Mouse (Mus musculus) bone marrow, adult 2 months (tissue): Measurements from ENCODE around the gene Rccd1. TPM values are rescaled to one million over a fixed set of nuclear protein-coding genes. Genes with fewer than 3 reads are reported as not detected.
A peak's percentile ranks its signal among the peaks of the same experiment; 100 is the strongest.

Experiments
- H3K27ac ChIP-seq: fragments of 200-500 bp; 2 replicates; pipeline ENCODE4 v1.5.1; 2012; ENCODE audit warnings: low read depth, mild to moderate bottlenecking, control low read depth, inconsistent platforms, low read length; ENCODE audit not compliant: control insufficient read depth, poor library complexity, insufficient read depth
- H3K4me1 ChIP-seq: fragments of 200-500 bp; 2 replicates; pipeline ENCODE4 v1.6.1; 2011; ENCODE audit warnings: low read length; ENCODE audit not compliant: control insufficient read depth, insufficient read depth
- H3K4me3 ChIP-seq: fragments of 200-500 bp; replicated peaks from 2 replicates; pipeline ENCODE3; 2011; ENCODE audit warnings: mild to moderate bottlenecking, low read depth, low read length, control low read depth; ENCODE audit not compliant: control insufficient read depth
- CTCF ChIP-seq: fragments of 200-500 bp; IDR thresholded peaks from 2 replicates; pipeline ENCODE4 v1.5.1; 2011; ENCODE audit warnings: low read length, control low read depth; ENCODE audit not compliant: control insufficient read depth, insufficient read depth
- POLR2A ChIP-seq: fragments of 200-500 bp; IDR thresholded peaks from 2 replicates; pipeline ENCODE4 v1.6.1; 2011; ENCODE audit warnings: low read depth, mild to moderate bottlenecking, control low read depth, low read length, borderline replicate concordance; ENCODE audit not compliant: control insufficient read depth
- WGBS: fragments of 180-500 bp; shearing (Covaris S2); methylation state at CpG from one replicate; pipeline ENCODE4 v1.1.7; 2018; 5-methylcytosine and 5-hydroxymethylcytosine counted together
- polyA plus RNA-seq: library from polyadenylated mRNA; stranded (reverse); fragments of >200 nt; gene quantifications from 2 replicates; pipeline ENCODE4 v1.2.4, GENCODE M21; 2011; ENCODE audit warnings: low replicate concordance; ENCODE audit not compliant: missing spikeins, insufficient read depth, insufficient read length

Rccd1 gene
- polyA plus RNA-seq, 1 experiment, result 11.3 TPM

DNA sequence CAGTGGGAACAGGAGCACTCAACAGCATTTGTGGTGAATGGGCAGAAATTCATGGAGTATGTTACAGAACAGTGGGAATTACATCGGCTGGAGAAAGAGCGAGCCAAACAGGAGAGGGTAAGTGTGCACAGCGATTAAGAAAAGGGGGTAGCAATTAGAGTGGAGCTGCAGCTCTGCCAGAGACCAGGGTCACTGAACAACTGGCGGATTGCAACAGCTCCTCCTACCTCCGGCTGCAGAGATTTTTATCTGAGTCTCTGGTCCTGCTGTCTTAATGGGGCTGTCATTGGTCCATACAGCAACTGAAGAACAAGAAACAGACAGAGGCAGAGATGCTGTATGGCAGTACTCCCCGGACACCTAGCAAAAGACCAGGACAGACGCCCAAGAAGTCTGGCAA lies 13.5 kb downstream of the Rccd1 start:
- no peak overlapping the region for H3K27ac ChIP-seq
- no peaks in the 10 kb centered on the region for H3K4me1 ChIP-seq
- H3K4me3 ChIP-seq, result no peak overlapping the region
- TF ChIP-seq POLR2A, result no peak
- no peak for TF ChIP-seq CTCF
- 85% methylated on average over 7 of the region's 7 CpGs for WGBS

DNA sequence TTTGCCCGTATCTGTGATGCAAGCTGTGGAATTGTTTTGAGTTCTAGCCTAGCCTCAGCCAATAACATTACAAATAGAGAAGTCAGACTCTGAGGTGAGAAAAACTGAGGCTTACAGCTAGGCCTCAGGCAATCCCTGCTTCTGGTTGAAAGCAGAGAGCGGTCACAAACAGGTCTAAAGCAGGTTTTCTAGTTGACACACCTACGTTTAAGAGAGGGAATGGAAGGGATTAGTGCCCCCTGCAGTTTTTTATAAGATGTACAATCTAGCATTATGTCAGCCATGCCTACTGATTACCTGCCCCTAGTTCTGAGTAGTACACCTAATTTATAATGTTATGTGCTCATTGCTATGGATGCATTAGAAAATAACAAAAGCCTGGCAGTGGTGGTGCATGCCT lies 16.5 kb downstream of the Rccd1 start:
- Histone ChIP-seq H3K4me3 (no peak overlapping the region), H3K27ac (no peak overlapping the region), H3K4me1 (no peaks in the 10 kb centered on the region)
- TF ChIP-seq CTCF (no peak), POLR2A (no peak)
- WGBS, result 85% methylated on average over 3 of the region's 3 CpGs

DNA sequence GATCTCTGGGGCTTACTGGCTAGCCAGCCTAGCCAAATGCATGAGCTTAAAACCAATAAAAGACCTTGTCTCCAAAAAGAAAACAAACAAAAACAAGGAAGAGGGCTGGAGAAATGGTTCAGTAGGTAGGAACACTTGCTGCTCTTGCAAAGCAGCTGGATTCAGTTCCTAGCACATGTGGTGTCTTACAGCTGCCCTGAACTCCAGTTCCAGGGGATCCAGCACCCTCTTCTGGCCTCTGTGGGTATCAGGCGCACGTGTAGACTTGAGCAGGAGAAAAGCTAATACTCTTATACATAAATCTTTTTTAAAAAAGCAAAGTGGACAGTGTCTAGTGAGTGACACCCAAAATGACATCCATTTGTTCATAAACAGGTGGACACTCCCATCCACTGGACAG lies 22.7 kb downstream of the Rccd1 start:
- Histone ChIP-seq H3K27ac (no peak overlapping the region), H3K4me3 (no peak overlapping the region), H3K4me1 (no peaks in the 10 kb centered on the region)
- 90% methylated on average over 2 of the region's 2 CpGs for WGBS
- TF ChIP-seq CTCF, result peak; percentile 29; the same call in 1 of the 2 replicates
- no peak for TF ChIP-seq POLR2A

DNA sequence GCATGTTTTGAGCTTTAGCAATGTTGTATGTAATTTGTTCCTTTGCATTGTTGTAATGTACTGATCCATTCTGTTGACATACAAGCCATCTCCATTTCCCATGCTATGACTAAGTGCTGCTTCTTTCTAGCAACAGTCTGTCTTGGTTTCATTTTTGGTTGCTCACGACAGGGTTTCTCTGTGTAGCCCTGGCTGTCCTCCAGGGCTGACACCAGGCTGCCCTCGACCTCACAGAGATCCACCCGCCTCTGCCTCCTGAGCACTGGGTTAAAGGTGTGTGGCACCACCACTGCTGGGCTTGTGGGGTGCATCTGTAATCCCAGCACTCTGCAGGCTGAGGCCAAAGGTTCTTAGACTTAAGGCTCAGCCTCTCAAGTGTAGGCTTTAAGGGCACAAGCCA lies 24.7 kb downstream of the Rccd1 start:
- no peak overlapping the region for H3K27ac ChIP-seq

DNA sequence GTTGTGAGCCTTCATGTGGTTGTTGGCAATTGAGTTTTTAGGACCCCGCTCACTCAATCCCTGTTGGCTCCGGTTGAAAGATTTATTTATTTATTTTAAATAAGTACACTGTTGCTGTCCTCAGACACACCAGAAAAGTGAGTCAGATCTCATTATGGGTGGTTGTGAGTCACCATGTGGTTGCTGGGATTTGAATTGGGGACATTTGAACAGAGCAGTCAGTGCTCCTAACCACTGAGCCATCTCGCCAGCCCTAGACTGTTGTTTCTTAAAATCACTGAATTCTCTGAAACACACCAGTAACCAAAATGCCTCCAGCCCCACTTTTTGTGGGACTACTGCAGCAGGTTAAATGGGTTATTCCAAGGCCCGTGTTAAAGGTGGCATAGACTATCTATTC lies 25.5 kb downstream of the Rccd1 start:
- TF ChIP-seq CTCF (no peak), POLR2A (no peak)
- no peaks in the 10 kb centered on the region for H3K4me1 ChIP-seq
- no peak overlapping the region for H3K4me3 ChIP-seq
- H3K27ac ChIP-seq, result no peak overlapping the region
- 93% methylated on average over 4 of the region's 4 CpGs for WGBS

More for the DNA sequence above, 24.7 kb downstream of the Rccd1 start:
- TF ChIP-seq CTCF (no peak), POLR2A (no peak)
- Histone ChIP-seq H3K4me1 (no peaks in the 10 kb centered on the region), H3K4me3 (no peak overlapping the region)
- WGBS, result 61% methylated on average over 3 of the region's 3 CpGs

DNA sequence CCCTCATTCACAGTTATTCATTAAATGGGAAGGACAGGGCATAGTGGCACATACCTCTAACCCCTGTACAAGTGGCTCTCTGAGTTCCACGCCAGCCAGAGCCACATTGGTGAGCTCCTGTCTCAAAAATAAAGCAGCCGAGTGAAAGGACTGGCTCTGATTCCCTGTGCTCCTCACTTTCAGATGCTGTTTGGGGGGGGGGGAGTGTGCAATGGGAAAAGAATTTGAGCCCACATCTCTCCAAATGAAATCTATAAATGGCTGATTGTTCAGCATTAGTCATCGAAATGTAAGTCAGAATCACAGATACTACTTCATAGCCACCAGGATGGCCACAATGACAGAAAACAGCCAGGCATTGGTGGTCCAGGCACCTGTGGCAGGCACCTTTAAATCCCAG lies 27.2 kb downstream of the Rccd1 start:
- Histone ChIP-seq H3K27ac (no peak overlapping the region), H3K4me3 (no peak overlapping the region), H3K4me1 (no peaks in the 10 kb centered on the region; the same call in 1 of the 2 replicates)
- 86% methylated on average over 3 of the region's 3 CpGs for WGBS
- TF ChIP-seq POLR2A (no peak), CTCF (no peak)

DNA sequence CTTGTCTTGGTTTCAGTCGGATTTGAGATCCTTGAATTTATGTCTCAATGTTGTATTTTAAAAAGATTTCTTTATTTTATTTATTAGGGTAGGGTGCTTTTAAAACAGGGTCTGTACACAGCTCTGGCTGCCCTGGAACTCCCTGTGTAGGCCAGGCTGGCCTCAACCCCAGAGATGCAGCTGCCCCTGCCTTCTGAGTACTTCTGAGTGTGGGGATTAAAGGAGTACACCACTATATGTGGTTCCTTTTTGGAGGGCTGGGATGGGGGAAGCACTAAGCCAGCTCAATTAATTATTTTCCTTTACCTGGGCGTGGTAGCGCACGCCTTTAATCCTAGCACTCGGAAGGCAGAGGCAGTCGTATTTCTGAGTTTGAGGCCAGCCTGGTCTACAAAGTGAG lies 27.8 kb downstream of the Rccd1 start:
- peak overlapping the region; percentile 34 for H3K4me3 ChIP-seq
- H3K27ac ChIP-seq, result no peak overlapping the region
- 87% methylated on average over 6 of the region's 6 CpGs for WGBS
- H3K4me1 ChIP-seq, result no peaks in the 10 kb centered on the region; the same call in 1 of the 2 replicates
- no peak for TF ChIP-seq CTCF
- TF ChIP-seq POLR2A, result no peak

DNA sequence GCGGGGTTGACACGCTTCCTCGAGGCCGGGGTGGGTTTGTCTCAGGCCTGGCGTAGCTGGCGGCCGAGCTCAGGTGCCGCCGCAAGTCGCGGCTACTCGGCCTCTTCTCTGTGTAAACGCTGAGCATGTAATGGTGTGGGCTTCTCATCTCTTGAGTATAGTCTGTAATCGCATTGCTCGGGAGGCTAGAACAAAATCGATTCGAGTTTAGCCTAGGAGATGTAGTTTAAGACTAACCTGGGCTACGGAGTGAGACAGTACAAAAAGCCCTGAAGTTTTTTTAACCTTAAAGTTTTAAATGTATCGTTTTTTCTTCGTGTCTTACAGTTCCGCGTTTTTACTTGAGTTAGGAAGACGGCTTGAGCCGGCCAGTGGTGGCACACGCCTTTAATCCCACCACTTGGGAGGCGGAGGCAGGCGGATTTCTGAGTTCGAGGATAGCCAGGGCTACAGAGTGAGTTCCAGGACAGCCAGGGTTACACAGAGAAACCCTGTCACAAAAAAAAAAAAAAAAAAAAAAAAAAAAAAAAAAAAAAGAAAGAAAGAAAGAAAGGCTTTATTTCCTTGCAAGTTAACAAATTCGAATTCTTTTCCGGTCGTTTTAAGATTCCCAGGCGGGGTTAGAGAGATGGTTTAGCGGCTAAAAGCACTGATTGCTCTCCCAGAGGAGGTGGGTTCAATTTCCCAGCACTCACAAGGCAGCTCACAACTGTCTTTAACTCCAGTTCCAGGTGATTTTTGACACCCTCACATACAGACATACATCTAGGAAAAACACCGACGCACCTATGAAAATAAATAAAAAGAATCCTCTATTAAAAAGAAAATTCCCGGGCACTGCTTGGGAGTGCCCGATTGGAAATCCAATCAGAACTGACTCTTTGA lies 29.2 kb downstream of the Rccd1 start:
- Histone ChIP-seq H3K4me1 (no peaks in the 10 kb centered on the region; the same call in 1 of the 2 replicates), H3K27ac (peak overlapping the region; percentile 80), H3K4me3 (peak overlapping the region; percentile 89)
- TF ChIP-seq POLR2A (no peak), CTCF (no peak)
- WGBS, result 8% methylated on average over 37 of the region's 37 CpGs

DNA sequence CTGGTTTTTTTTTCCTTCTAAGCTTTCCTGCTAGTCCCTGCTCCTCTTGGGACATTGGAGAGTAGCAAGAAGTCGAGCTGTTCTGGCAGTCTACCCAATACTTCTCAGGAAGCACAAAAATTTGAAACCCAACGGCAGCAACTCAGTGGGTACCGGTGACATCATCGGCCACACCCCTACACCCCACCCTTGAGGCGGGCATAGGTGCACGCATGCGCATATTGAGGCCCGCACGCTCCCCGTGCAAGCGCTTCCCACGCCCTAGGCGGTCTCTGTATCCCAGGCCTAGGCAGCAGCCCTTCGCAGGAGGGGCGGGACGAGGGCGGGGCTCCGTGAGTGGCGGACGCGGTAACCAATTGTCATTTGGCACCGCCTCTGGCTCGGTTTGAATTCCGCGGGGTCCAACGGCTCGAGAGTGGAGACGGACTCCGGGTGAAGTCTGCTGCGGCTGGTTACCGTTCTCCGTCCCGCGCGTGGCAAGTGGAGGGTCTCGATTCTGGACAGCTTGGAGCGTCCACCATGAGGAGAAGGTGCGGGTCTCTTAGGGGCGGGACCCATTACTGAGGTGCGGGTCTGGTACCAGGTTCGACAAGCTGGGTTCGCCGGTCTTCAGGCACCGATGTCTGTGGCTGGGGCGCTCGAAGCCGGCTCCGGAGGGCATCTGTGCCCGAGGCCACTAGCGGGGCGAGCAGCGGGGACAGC lies 30.0 kb downstream of the Rccd1 start, which contains the start of gene Prc1:
Gene Prc1 (plus strand): TSS at position 389 of the 702 bp plus-strand sequence.
- H3K4me3 ChIP-seq, result peak within 1 kb of the TSS; percentile 89
- no peaks in the 10 kb centered on the region; the same call in 1 of the 2 replicates for H3K4me1 ChIP-seq
- TF ChIP-seq POLR2A, result peak; percentile 93
- no peak for TF ChIP-seq CTCF
- under 1% methylated on average over 52 of the region's 52 CpGs for WGBS
- peak within 1 kb of the TSS; percentile 80 for H3K27ac ChIP-seq
